Mouse (Mus musculus): ENCODE data around the gene Pex14. TPM values are rescaled to one million over a fixed set of nuclear protein-coding genes. Genes with fewer than 3 reads are reported as not detected.

The Pex14 gene
- 48.9 and 56.0 TPM in 2 replicates for polyA plus RNA-seq (2015; fragmentation: Nextera tagmentation; extraction: Ambion mirVana)

GRCm38 (mm10) chr4:149099369-149100017 lies at the start of gene Pex14:
Pex14 (minus strand) TSS chr4:149099876.
- Histone ChIP-seq H3K27ac (ENCODE audit: low read depth, low read length) (peak within 1 kb of the TSS; percentile 24), H3K4me1 (replicated peaks; ENCODE audit: control insufficient read depth, insufficient read depth, low read length) (0 out of 2 replicates have a peak, but pooled peaks cover under 1% of the 10 kb centered on the region), H3K27me3 (replicated peaks; ENCODE audit: control insufficient read depth, insufficient read depth, low read length) (no peaks in the 10 kb centered on the region), H3K36me3 (ENCODE audit: control insufficient read depth, insufficient read depth) (no peaks in the 10 kb centered on the region), H3K4me2 (replicated peaks; ENCODE audit: low read depth) (peak within 1 kb of the TSS; percentile 87), H3K9ac (ENCODE audit: low read depth, low read length) (peak within 1 kb of the TSS; percentile 89), H3K4me3 (ENCODE audit: low read depth, low read length) (peak within 1 kb of the TSS; percentile 96), H3K9me3 (ENCODE audit: control insufficient read depth) (no peaks in the 10 kb centered on the region)
- WGBS = 0% methylated on average over 39 of the region's 50 CpGs
- TF ChIP-seq CTCF (IDR thresholded peaks at IDR 0.05; ENCODE audit: low read depth) = no peak
- peak; percentile 67 for ATAC-seq

GRCm38 (mm10) chr4:149149196-149149595 lies 49.5 kb upstream of the Pex14 start:
- H3K9me3 ChIP-seq (ENCODE audit: control insufficient read depth) = no peaks in the 10 kb centered on the region
- no peak overlapping the region for H3K9ac ChIP-seq (ENCODE audit: low read depth, low read length)
- peaks cover 53% of the 10 kb centered on the region for H3K36me3 ChIP-seq (ENCODE audit: control insufficient read depth, insufficient read depth)
- ATAC-seq = no peak
- no peak overlapping the region for H3K4me2 ChIP-seq (replicated peaks; ENCODE audit: low read depth)
- 83% methylated on average over 9 of the region's 9 CpGs for WGBS
- no peak overlapping the region for H3K4me3 ChIP-seq (ENCODE audit: low read depth, low read length)
- no peaks in the 10 kb centered on the region for H3K4me1 ChIP-seq (replicated peaks; ENCODE audit: control insufficient read depth, insufficient read depth, low read length)
- no peak overlapping the region for H3K27ac ChIP-seq (ENCODE audit: low read depth, low read length)
- no peaks in the 10 kb centered on the region for H3K27me3 ChIP-seq (replicated peaks; ENCODE audit: control insufficient read depth, insufficient read depth, low read length)
- TF ChIP-seq CTCF (IDR thresholded peaks at IDR 0.05; ENCODE audit: low read depth) = no peak

- no peaks in the 10 kb centered on the region for H3K4me1 ChIP-seq (replicated peaks; ENCODE audit: control insufficient read depth, insufficient read depth, low read length)
- H3K27me3 ChIP-seq (replicated peaks; ENCODE audit: control insufficient read depth, insufficient read depth, low read length) = no peaks in the 10 kb centered on the region
- no peaks in the 10 kb centered on the region for H3K9me3 ChIP-seq (ENCODE audit: control insufficient read depth)
- H3K27ac ChIP-seq (ENCODE audit: low read depth, low read length) = no peak overlapping the region
- no peak overlapping the region for H3K4me3 ChIP-seq (ENCODE audit: low read depth, low read length)
- 65% methylated on average over 4 of the region's 4 CpGs for WGBS
- no peak for ATAC-seq
- H3K36me3 ChIP-seq (ENCODE audit: control insufficient read depth, insufficient read depth) = peaks cover 42% of the 10 kb centered on the region
- H3K4me2 ChIP-seq (replicated peaks; ENCODE audit: low read depth) = no peak overlapping the region
- no peak for TF ChIP-seq CTCF (IDR thresholded peaks at IDR 0.05; ENCODE audit: low read depth)
- H3K9ac ChIP-seq (ENCODE audit: low read depth, low read length) = no peak overlapping the region
Measured at GRCm38 (mm10) chr4:149148084-149148483, 48.4 kb upstream of the Pex14 start.

DNA sequence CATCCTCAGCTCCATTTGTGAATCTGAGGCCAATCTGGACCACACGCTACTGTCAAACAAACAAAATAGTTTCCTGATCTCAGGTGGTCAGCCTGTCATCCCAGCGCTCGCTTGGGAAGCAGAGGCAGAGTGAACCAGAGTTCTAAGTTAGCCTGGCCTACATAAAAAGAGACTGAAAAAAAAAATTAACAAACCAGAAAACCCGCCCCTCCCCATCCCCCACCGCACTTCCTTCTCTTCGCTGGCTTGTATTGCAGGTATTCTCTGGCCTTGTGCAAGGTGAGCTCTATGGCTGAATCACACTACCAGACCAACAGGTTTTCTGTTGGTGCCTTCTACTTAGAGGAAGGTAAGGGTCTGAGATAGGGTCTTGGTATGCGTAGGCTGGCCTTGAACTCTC lies 47.9 kb upstream of the Pex14 start:
- no peak overlapping the region for H3K9ac ChIP-seq (ENCODE audit: low read depth, low read length)
- H3K36me3 ChIP-seq (ENCODE audit: control insufficient read depth, insufficient read depth) = peaks cover 36% of the 10 kb centered on the region
- no peak overlapping the region for H3K4me2 ChIP-seq (replicated peaks; ENCODE audit: low read depth)
- no peak overlapping the region for H3K27ac ChIP-seq (ENCODE audit: low read depth, low read length)
- no peaks in the 10 kb centered on the region for H3K9me3 ChIP-seq (ENCODE audit: control insufficient read depth)
- H3K4me3 ChIP-seq (ENCODE audit: low read depth, low read length) = no peak overlapping the region
- H3K27me3 ChIP-seq (replicated peaks; ENCODE audit: control insufficient read depth, insufficient read depth, low read length) = no peaks in the 10 kb centered on the region
- 68% methylated on average over 7 of the region's 7 CpGs for WGBS
- no peak for TF ChIP-seq CTCF (IDR thresholded peaks at IDR 0.05; ENCODE audit: low read depth)
- H3K4me1 ChIP-seq (replicated peaks; ENCODE audit: control insufficient read depth, insufficient read depth, low read length) = no peaks in the 10 kb centered on the region
- no peak for ATAC-seq

DNA sequence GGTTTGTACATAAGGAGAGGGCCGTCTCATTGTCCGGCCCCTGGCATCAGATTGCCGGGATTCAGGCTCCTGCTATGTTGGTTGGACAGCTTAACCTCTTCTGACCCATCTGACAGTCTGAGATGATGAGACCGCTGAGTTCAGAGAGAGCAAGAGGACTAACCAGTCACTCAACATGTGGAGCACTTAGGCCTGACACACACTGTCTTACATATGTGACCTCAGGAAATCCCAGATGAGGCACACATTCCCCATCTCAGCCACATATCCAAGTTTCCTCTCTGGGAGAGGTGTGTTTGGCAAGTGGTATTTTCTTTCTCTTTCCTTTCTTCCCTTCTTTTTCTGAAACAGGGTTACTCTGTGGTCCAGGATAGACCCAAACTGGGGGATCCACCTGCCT lies 45.5 kb upstream of the Pex14 start:
- H3K9ac ChIP-seq (ENCODE audit: low read depth, low read length) = no peak overlapping the region
- WGBS = 80% methylated on average over 4 of the region's 4 CpGs

DNA sequence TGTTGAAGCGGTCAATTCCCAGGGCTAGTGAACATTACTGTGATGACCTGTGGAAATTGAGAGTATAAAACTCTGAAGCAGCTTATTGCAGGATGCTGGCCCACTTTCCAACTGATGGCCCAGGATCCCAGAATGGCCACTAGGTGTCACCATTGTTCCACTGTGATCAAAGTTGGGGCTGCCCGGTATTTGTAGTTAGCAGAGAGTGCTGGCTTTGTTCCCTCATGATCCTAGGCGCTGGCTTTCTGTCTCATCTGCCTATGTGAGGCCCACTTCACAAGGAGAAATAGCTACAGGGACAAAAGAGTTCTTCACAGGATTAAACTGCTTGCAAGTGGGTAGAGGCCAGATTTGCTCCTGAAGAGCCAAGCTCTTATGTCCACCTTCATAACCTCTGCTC lies 44.8 kb upstream of the Pex14 start:
- TF ChIP-seq CTCF (IDR thresholded peaks at IDR 0.05; ENCODE audit: low read depth) = peak; percentile 99
- H3K9ac ChIP-seq (ENCODE audit: low read depth, low read length) = no peak overlapping the region
- no peaks in the 10 kb centered on the region for H3K4me1 ChIP-seq (replicated peaks; ENCODE audit: control insufficient read depth, insufficient read depth, low read length)

More for the DNA sequence above, 45.5 kb upstream of the Pex14 start:
- Histone ChIP-seq H3K27me3 (replicated peaks; ENCODE audit: control insufficient read depth, insufficient read depth, low read length) (no peaks in the 10 kb centered on the region), H3K4me2 (replicated peaks; ENCODE audit: low read depth) (no peak overlapping the region), H3K4me1 (replicated peaks; ENCODE audit: control insufficient read depth, insufficient read depth, low read length) (no peaks in the 10 kb centered on the region), H3K36me3 (ENCODE audit: control insufficient read depth, insufficient read depth) (peaks cover 12% of the 10 kb centered on the region; the same call in 1 of the 2 replicates), H3K27ac (ENCODE audit: low read depth, low read length) (no peak overlapping the region), H3K9me3 (ENCODE audit: control insufficient read depth) (no peaks in the 10 kb centered on the region), H3K4me3 (ENCODE audit: low read depth, low read length) (no peak overlapping the region)
- no peak for ATAC-seq
- TF ChIP-seq CTCF (IDR thresholded peaks at IDR 0.05; ENCODE audit: low read depth) = no peak

More for the DNA sequence above, 44.8 kb upstream of the Pex14 start:
- ATAC-seq = peak; percentile 49
- peaks cover 6% of the 10 kb centered on the region; the same call in 1 of the 2 replicates for H3K36me3 ChIP-seq (ENCODE audit: control insufficient read depth, insufficient read depth)
- no peak overlapping the region for H3K27ac ChIP-seq (ENCODE audit: low read depth, low read length)
- 2% methylated on average over 3 of the region's 3 CpGs for WGBS
- H3K4me3 ChIP-seq (ENCODE audit: low read depth, low read length) = no peak overlapping the region
- H3K9me3 ChIP-seq (ENCODE audit: control insufficient read depth) = no peaks in the 10 kb centered on the region
- no peak overlapping the region for H3K4me2 ChIP-seq (replicated peaks; ENCODE audit: low read depth)
- H3K27me3 ChIP-seq (replicated peaks; ENCODE audit: control insufficient read depth, insufficient read depth, low read length) = no peaks in the 10 kb centered on the region
